Mouse (Mus musculus) adrenal gland, postnatal 25 days (tissue): ENCODE measurements around the gene Itgb8. TPM values are rescaled to one million over a fixed set of nuclear protein-coding genes. Genes with fewer than 3 reads are reported as not detected.

Experiments used
- DNase-seq: peaks from one replicate; pipeline ENCODE4 v3.0.0; 2021; ENCODE audit warnings: mixed read lengths
- total RNA-seq: library from RNA; stranded (reverse); gene quantifications from 2 replicates; pipeline ENCODE4 v1.2.3, GENCODE M21; 2021

The Itgb8 gene
- total RNA-seq, 1 experiment from 2014 or later = 2.2 TPM

- DNase-seq = no peak
Measured at GRCm38 (mm10) chr12:119209384-119210072, 29.1 kb downstream of the Itgb8 start.

- no peak for DNase-seq
Measured at GRCm38 (mm10) chr12:119207464-119207801, 31.2 kb downstream of the Itgb8 start.

- peak; percentile 27 for DNase-seq
Measured at GRCm38 (mm10) chr12:119206711-119207463, 31.7 kb downstream of the Itgb8 start.

- no peak for DNase-seq
Measured at GRCm38 (mm10) chr12:119204411-119204810, 34.2 kb downstream of the Itgb8 start.

- DNase-seq = no peak
Measured at GRCm38 (mm10) chr12:119202766-119203165, 35.8 kb downstream of the Itgb8 start.

GRCm38 (mm10) chr12:119195145-119195544 is 43.5 kb downstream of the Itgb8 start:
- no peak for DNase-seq

- no peak for DNase-seq
Measured at GRCm38 (mm10) chr12:119189814-119190213, 48.8 kb downstream of the Itgb8 start.

- DNase-seq = no peak
Measured at GRCm38 (mm10) chr12:119185441-119185840, 53.2 kb downstream of the Itgb8 start.

GRCm38 (mm10) chr12:119182215-119182924 is 56.2 kb downstream of the Itgb8 start:
- no peak for DNase-seq

GRCm38 (mm10) chr12:119176017-119176416 is 62.6 kb downstream of the Itgb8 start:
- no peak for DNase-seq

GRCm38 (mm10) chr12:119169828-119170539 is 68.6 kb downstream of the Itgb8 start:
- DNase-seq = no peak

- no peak for DNase-seq
Measured at GRCm38 (mm10) chr12:119169143-119169542, 69.5 kb downstream of the Itgb8 start.

GRCm38 (mm10) chr12:119165115-119165514 is 73.5 kb downstream of the Itgb8 start:
- DNase-seq = no peak

- DNase-seq = no peak
Measured at GRCm38 (mm10) chr12:119164672-119165071, 73.9 kb downstream of the Itgb8 start.

GRCm38 (mm10) chr12:119164176-119164575 is 74.4 kb downstream of the Itgb8 start:
- DNase-seq = no peak

- no peak for DNase-seq
Measured at GRCm38 (mm10) chr12:119160786-119161185, 77.8 kb downstream of the Itgb8 start.

GRCm38 (mm10) chr12:119159254-119159933 is 79.2 kb downstream of the Itgb8 start:
- no peak for DNase-seq

- DNase-seq = no peak
Measured at GRCm38 (mm10) chr12:119157686-119158085, 80.9 kb downstream of the Itgb8 start.

GRCm38 (mm10) chr12:119157068-119157467 is 81.5 kb downstream of the Itgb8 start:
- no peak for DNase-seq

GRCm38 (mm10) chr12:119155566-119155965 is 83.0 kb downstream of the Itgb8 start:
- DNase-seq = no peak

- no peak for DNase-seq
Measured at GRCm38 (mm10) chr12:119150956-119151355, 87.6 kb downstream of the Itgb8 start.

- no peak for DNase-seq
Measured at GRCm38 (mm10) chr12:119147753-119148152, 90.8 kb downstream of the Itgb8 start.
